Mouse (Mus musculus): ENCODE data around the gene Man2a1. TPM values are rescaled to one million over a fixed set of nuclear protein-coding genes. Genes with fewer than 3 reads are reported as not detected.

The Man2a1 gene
- 5.1 and 6.2 TPM in 2 replicates for polyA plus RNA-seq (2014; fragmentation: Nextera tagmentation; extraction: Ambion mirVana)

- DNase-seq = peak; percentile 95
- under 1% methylated on average over 64 of the region's 69 CpGs for WGBS
- peak within 1 kb of the TSS; percentile 86 for H3K9ac ChIP-seq (replicated peaks; ENCODE audit: low read length)
- no peaks in the 10 kb centered on the region for H3K36me3 ChIP-seq (ENCODE audit: control insufficient read depth, insufficient read depth, low read length)
- peak within 1 kb of the TSS; percentile 98 for H3K4me2 ChIP-seq (ENCODE audit: low read length)
- peak within 1 kb of the TSS; percentile 89 for H3K27ac ChIP-seq (replicated peaks; ENCODE audit: low read depth, low read length)
- peak; percentile 97 for ATAC-seq (ENCODE audit: low FRiP score, low TSS enrichment)
- H3K9me3 ChIP-seq (ENCODE audit: control insufficient read depth, low read length) = no peaks in the 10 kb centered on the region
- no peaks in the 10 kb centered on the region for H3K27me3 ChIP-seq (ENCODE audit: control insufficient read depth, insufficient read depth, low read length)
- H3K4me1 ChIP-seq (ENCODE audit: control insufficient read depth, insufficient read depth, low read length) = peaks cover 10% of the 10 kb centered on the region
- H3K4me3 ChIP-seq (replicated peaks; ENCODE audit: low read depth, low read length) = peak within 1 kb of the TSS; percentile 88
These were observed at the start of gene Man2a1 for GRCm38 (mm10) chr17:64600372-64601090. Man2a1 (plus strand) TSS chr17:64600736.

- DNase-seq = no peak
- WGBS = 94% methylated on average over 10 of the region's 10 CpGs
These were observed 47.2 kb upstream of the Man2a1 start for GRCm38 (mm10) chr17:64553358-64553757.

GRCm38 (mm10) chr17:64554901-64555300, 45.6 kb upstream of the Man2a1 start:
- Histone ChIP-seq H3K27ac (replicated peaks; ENCODE audit: low read depth, low read length) (no peak overlapping the region), H3K27me3 (ENCODE audit: control insufficient read depth, insufficient read depth, low read length) (no peaks in the 10 kb centered on the region), H3K9me3 (ENCODE audit: control insufficient read depth, low read length) (no peaks in the 10 kb centered on the region), H3K4me1 (ENCODE audit: control insufficient read depth, insufficient read depth, low read length) (no peaks in the 10 kb centered on the region), H3K36me3 (ENCODE audit: control insufficient read depth, insufficient read depth, low read length) (no peaks in the 10 kb centered on the region), H3K4me2 (ENCODE audit: low read length) (no peak overlapping the region), H3K4me3 (replicated peaks; ENCODE audit: low read depth, low read length) (no peak overlapping the region), H3K9ac (replicated peaks; ENCODE audit: low read length) (no peak overlapping the region)
- DNase-seq (no peak), ATAC-seq (ENCODE audit: low FRiP score, low TSS enrichment) (no peak)
- 61% methylated on average over 3 of the region's 3 CpGs for WGBS

More at GRCm38 (mm10) chr17:64553358-64553757, 47.2 kb upstream of the Man2a1 start:
- H3K9me3 ChIP-seq (ENCODE audit: control insufficient read depth, low read length) = no peaks in the 10 kb centered on the region
- H3K9ac ChIP-seq (replicated peaks; ENCODE audit: low read length) = no peak overlapping the region
- no peak overlapping the region for H3K27ac ChIP-seq (replicated peaks; ENCODE audit: low read depth, low read length)
- no peaks in the 10 kb centered on the region for H3K27me3 ChIP-seq (ENCODE audit: control insufficient read depth, insufficient read depth, low read length)
- H3K4me3 ChIP-seq (replicated peaks; ENCODE audit: low read depth, low read length) = no peak overlapping the region
- H3K4me2 ChIP-seq (ENCODE audit: low read length) = no peak overlapping the region
- H3K36me3 ChIP-seq (ENCODE audit: control insufficient read depth, insufficient read depth, low read length) = no peaks in the 10 kb centered on the region
- ATAC-seq (ENCODE audit: low FRiP score, low TSS enrichment) = no peak
- H3K4me1 ChIP-seq (ENCODE audit: control insufficient read depth, insufficient read depth, low read length) = 0 out of 2 replicates have a peak, but pooled peaks cover 3% of the 10 kb centered on the region

DNA sequence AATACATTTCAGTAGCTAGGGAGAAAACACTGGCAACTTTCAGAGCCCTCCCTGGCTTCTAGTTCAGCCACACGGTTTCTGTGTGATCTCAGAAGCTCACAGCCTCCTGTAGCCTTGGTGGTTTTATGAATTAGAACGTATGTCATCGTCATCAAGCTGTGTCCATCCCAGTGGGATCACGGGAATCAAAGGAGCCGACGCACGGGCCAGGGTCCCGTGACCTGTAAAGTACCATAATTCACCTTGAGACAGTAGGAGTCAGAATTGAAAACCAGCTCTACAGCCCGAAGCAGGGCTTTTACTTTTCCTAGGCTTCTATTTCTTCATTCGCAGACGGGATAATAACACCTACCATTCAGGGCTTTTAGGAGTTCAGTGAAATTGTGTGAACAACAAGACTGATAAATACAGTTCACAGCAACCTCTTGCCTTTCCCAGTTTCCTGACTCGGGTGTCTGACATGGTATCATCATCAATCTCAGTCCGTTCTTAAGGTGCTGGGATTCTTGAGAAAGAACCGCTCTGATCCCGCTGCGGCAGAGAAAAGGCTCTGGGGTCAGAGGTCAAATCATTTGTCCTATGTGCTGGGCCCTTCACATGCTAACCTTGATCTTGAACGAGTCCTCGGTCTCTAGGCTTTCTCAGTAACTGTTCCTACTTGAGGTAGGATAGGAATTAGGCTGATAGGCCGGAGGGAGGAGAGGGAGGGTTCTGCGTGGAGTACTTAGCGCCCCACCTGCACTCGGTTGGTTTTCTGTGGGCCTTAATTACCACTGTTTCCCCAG, 43.7 kb upstream of the Man2a1 start:
- Histone ChIP-seq H3K9me3 (ENCODE audit: control insufficient read depth, low read length) (no peaks in the 10 kb centered on the region), H3K36me3 (ENCODE audit: control insufficient read depth, insufficient read depth, low read length) (no peaks in the 10 kb centered on the region), H3K27me3 (ENCODE audit: control insufficient read depth, insufficient read depth, low read length) (no peaks in the 10 kb centered on the region), H3K4me2 (ENCODE audit: low read length) (no peak overlapping the region), H3K27ac (replicated peaks; ENCODE audit: low read depth, low read length) (no peak overlapping the region), H3K4me3 (replicated peaks; ENCODE audit: low read depth, low read length) (no peak overlapping the region), H3K9ac (replicated peaks; ENCODE audit: low read length) (no peak overlapping the region), H3K4me1 (ENCODE audit: control insufficient read depth, insufficient read depth, low read length) (peaks cover 4% of the 10 kb centered on the region; the same call in 1 of the 2 replicates)
- ATAC-seq (ENCODE audit: low FRiP score, low TSS enrichment) = no peak
- no peak for DNase-seq
- WGBS = 95% methylated on average over 22 of the region's 22 CpGs

DNA sequence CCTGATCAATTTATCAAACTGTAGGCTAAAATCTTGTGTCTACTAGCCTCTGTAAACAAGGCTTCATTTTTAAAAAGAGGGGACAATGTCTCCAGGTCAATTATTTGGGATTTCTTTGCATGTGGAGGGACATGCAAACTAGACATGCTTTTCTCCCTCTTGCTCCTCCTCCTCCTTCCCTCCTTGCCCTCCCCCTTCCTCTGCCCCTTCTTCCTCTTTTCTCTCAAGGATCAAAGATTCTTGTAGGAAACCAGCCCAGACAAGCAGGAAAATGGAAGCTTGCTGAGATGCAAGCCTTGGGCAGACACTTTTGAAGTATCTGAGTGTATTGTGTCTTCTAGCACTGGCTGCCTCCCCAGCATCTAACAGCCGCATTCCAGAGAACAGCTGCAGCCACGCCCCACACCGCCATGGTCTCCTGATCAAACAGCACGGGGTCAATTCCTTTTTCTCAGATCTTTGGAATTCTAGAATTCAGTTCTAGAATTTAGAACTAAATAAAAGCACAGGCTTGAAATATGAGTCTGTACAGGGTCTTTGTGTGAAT, 41.5 kb upstream of the Man2a1 start:
- Histone ChIP-seq H3K4me2 (ENCODE audit: low read length) (peak overlapping the region; percentile 11; the same call in 1 of the 2 replicates), H3K4me3 (replicated peaks; ENCODE audit: low read depth, low read length) (no peak overlapping the region), H3K9me3 (ENCODE audit: control insufficient read depth, low read length) (no peaks in the 10 kb centered on the region), H3K27me3 (ENCODE audit: control insufficient read depth, insufficient read depth, low read length) (no peaks in the 10 kb centered on the region), H3K4me1 (ENCODE audit: control insufficient read depth, insufficient read depth, low read length) (peaks cover 7% of the 10 kb centered on the region), H3K36me3 (ENCODE audit: control insufficient read depth, insufficient read depth, low read length) (no peaks in the 10 kb centered on the region), H3K9ac (replicated peaks; ENCODE audit: low read length) (no peak overlapping the region), H3K27ac (replicated peaks; ENCODE audit: low read depth, low read length) (no peak overlapping the region)
- WGBS = 6% methylated on average over 4 of the region's 4 CpGs
- DNase-seq (peak; percentile 48), ATAC-seq (ENCODE audit: low FRiP score, low TSS enrichment) (no peak)

- Histone ChIP-seq H3K4me3 (replicated peaks; ENCODE audit: low read depth, low read length) (no peak overlapping the region), H3K36me3 (ENCODE audit: control insufficient read depth, insufficient read depth, low read length) (no peaks in the 10 kb centered on the region), H3K27ac (replicated peaks; ENCODE audit: low read depth, low read length) (no peak overlapping the region), H3K9ac (replicated peaks; ENCODE audit: low read length) (no peak overlapping the region), H3K9me3 (ENCODE audit: control insufficient read depth, low read length) (no peaks in the 10 kb centered on the region), H3K4me1 (ENCODE audit: control insufficient read depth, insufficient read depth, low read length) (peaks cover 3% of the 10 kb centered on the region; the same call in 1 of the 2 replicates), H3K27me3 (ENCODE audit: control insufficient read depth, insufficient read depth, low read length) (no peaks in the 10 kb centered on the region), H3K4me2 (ENCODE audit: low read length) (no peak overlapping the region)
- ATAC-seq (ENCODE audit: low FRiP score, low TSS enrichment) = no peak
- DNase-seq = no peak
- WGBS = 76% methylated on average over 6 of the region's 6 CpGs
These were observed 34.1 kb upstream of the Man2a1 start for GRCm38 (mm10) chr17:64566435-64566834.

- no peaks in the 10 kb centered on the region for H3K27me3 ChIP-seq (ENCODE audit: control insufficient read depth, insufficient read depth, low read length)
- WGBS = 95% methylated on average over 3 of the region's 3 CpGs
- H3K9ac ChIP-seq (replicated peaks; ENCODE audit: low read length) = no peak overlapping the region
- no peak overlapping the region for H3K4me3 ChIP-seq (replicated peaks; ENCODE audit: low read depth, low read length)
- no peak overlapping the region for H3K27ac ChIP-seq (replicated peaks; ENCODE audit: low read depth, low read length)
- peaks cover 3% of the 10 kb centered on the region; the same call in 1 of the 2 replicates for H3K4me1 ChIP-seq (ENCODE audit: control insufficient read depth, insufficient read depth, low read length)
- H3K9me3 ChIP-seq (ENCODE audit: control insufficient read depth, low read length) = no peaks in the 10 kb centered on the region
- no peak for ATAC-seq (ENCODE audit: low FRiP score, low TSS enrichment)
- no peak overlapping the region for H3K4me2 ChIP-seq (ENCODE audit: low read length)
- no peaks in the 10 kb centered on the region for H3K36me3 ChIP-seq (ENCODE audit: control insufficient read depth, insufficient read depth, low read length)
- no peak for DNase-seq
These were observed 33.0 kb upstream of the Man2a1 start for GRCm38 (mm10) chr17:64567546-64567945.

- 90% methylated on average over 9 of the region's 9 CpGs for WGBS
- Histone ChIP-seq H3K4me3 (replicated peaks; ENCODE audit: low read depth, low read length) (no peak overlapping the region), H3K27ac (replicated peaks; ENCODE audit: low read depth, low read length) (no peak overlapping the region), H3K27me3 (ENCODE audit: control insufficient read depth, insufficient read depth, low read length) (no peaks in the 10 kb centered on the region), H3K9me3 (ENCODE audit: control insufficient read depth, low read length) (no peaks in the 10 kb centered on the region), H3K36me3 (ENCODE audit: control insufficient read depth, insufficient read depth, low read length) (no peaks in the 10 kb centered on the region), H3K4me2 (ENCODE audit: low read length) (no peak overlapping the region), H3K9ac (replicated peaks; ENCODE audit: low read length) (no peak overlapping the region), H3K4me1 (ENCODE audit: control insufficient read depth, insufficient read depth, low read length) (no peaks in the 10 kb centered on the region)
- DNase-seq (no peak), ATAC-seq (ENCODE audit: low FRiP score, low TSS enrichment) (no peak)
These were observed 26.6 kb upstream of the Man2a1 start for GRCm38 (mm10) chr17:64573981-64574380.

Measured in midbrain, embryonic 14.5 days (tissue).